Mouse (Mus musculus) neural tube, embryonic 13.5 days (tissue): ENCODE data around the gene Pfn3. TPM values are rescaled to one million over a fixed set of nuclear protein-coding genes. Genes with fewer than 3 reads are reported as not detected.

Source experiments
- ATAC-seq: fragments of 200-750 bp; cut with Nextera tagmentation; 2 replicates; pipeline ENCODE4 v1.8.0; 2017; ENCODE audit warnings: low read depth, mild to moderate bottlenecking, moderate TSS enrichment, moderate library complexity
- H3K27ac ChIP-seq: fragments of 300-500 bp; sonication (generic); replicated peaks from 2 replicates; pipeline ENCODE4 v1.5.1; 2015; ENCODE audit warnings: moderate library complexity, mild to moderate bottlenecking, inconsistent platforms
- H3K27me3 ChIP-seq: fragments of 300-500 bp; sonication (generic); 2 replicates; pipeline ENCODE4 v1.6.1; 2015; ENCODE audit warnings: mild to moderate bottlenecking, inconsistent platforms
- H3K36me3 ChIP-seq: fragments of 300-500 bp; sonication (generic); 2 replicates; pipeline ENCODE4 v1.6.1; 2015; ENCODE audit warnings: mild to moderate bottlenecking, inconsistent platforms
- H3K4me1 ChIP-seq: fragments of 300-500 bp; sonication (generic); replicated peaks from 2 replicates; pipeline ENCODE4 v1.6.1; 2015; ENCODE audit warnings: inconsistent platforms
- H3K4me2 ChIP-seq: fragments of 300-500 bp; sonication (generic); 2 replicates; pipeline ENCODE4 v1.6.1; 2015; ENCODE audit warnings: inconsistent platforms, mild to moderate bottlenecking, moderate library complexity
- H3K4me3 ChIP-seq: fragments of 300-500 bp; sonication (generic); 2 replicates; pipeline ENCODE4 v1.5.1; 2015; ENCODE audit warnings: mild to moderate bottlenecking, inconsistent platforms
- H3K9ac ChIP-seq: fragments of 300-500 bp; sonication (generic); 2 replicates; pipeline ENCODE4 v1.6.1; 2015; ENCODE audit warnings: moderate library complexity, mild to moderate bottlenecking, inconsistent platforms
- H3K9me3 ChIP-seq: fragments of 300-500 bp; sonication (generic); 2 replicates; pipeline ENCODE4 v1.6.1; 2016; ENCODE audit warnings: inconsistent platforms
- WGBS: fragments of 180-500 bp; shearing (Covaris S2); methylation state at CpG from one replicate; pipeline ENCODE4 v1.1.7; 2015; 5-methylcytosine and 5-hydroxymethylcytosine counted together
- polyA plus RNA-seq: library from polyadenylated mRNA; unstranded; fragments of >200 nt; fragmentation: Nextera tagmentation; extraction: Ambion mirVana; gene quantifications from 2 replicates; pipeline ENCODE4 v1.2.1, GENCODE M21; 2015

The Pfn3 gene
- polyA plus RNA-seq, 1 experiment from 2014 or later, result not detected

- ATAC-seq, result peak; percentile 79
- Histone ChIP-seq H3K9ac (peak overlapping the region; percentile 54), H3K4me1 (peaks cover 16% of the 10 kb centered on the region), H3K4me2 (peak overlapping the region; percentile 27), H3K9me3 (no peaks in the 10 kb centered on the region), H3K27ac (peak overlapping the region; percentile 83), H3K36me3 (no peaks in the 10 kb centered on the region), H3K27me3 (no peaks in the 10 kb centered on the region), H3K4me3 (no peak overlapping the region)
- 12% methylated on average over 11 of the region's 11 CpGs for WGBS
Measured at GRCm38 (mm10) chr13:55404853-55405782, 9.9 kb downstream of the Pfn3 start.

- Histone ChIP-seq H3K4me2 (no peak overlapping the region), H3K4me1 (peaks cover 16% of the 10 kb centered on the region), H3K36me3 (no peaks in the 10 kb centered on the region), H3K9me3 (no peaks in the 10 kb centered on the region), H3K9ac (peak overlapping the region; percentile 2; the same call in 1 of the 2 replicates), H3K4me3 (no peak overlapping the region), H3K27ac (peak overlapping the region; percentile 80), H3K27me3 (no peaks in the 10 kb centered on the region)
- whole genome bisulfite sequencing, result 63% methylated on average over 15 of the region's 15 CpGs
- peak; percentile 22; the same call in 1 of the 2 replicates for ATAC-seq
Measured at GRCm38 (mm10) chr13:55403935-55404852, 10.8 kb downstream of the Pfn3 start.

GRCm38 (mm10) chr13:55403266-55403665 is 11.8 kb downstream of the Pfn3 start:
- no peaks in the 10 kb centered on the region for H3K36me3 ChIP-seq
- no peaks in the 10 kb centered on the region for H3K9me3 ChIP-seq
- H3K4me3 ChIP-seq, result no peak overlapping the region
- peaks cover 16% of the 10 kb centered on the region for H3K4me1 ChIP-seq
- WGBS, result 48% methylated on average over 7 of the region's 7 CpGs
- H3K9ac ChIP-seq, result no peak overlapping the region
- ATAC-seq, result peak; percentile 49
- no peak overlapping the region for H3K4me2 ChIP-seq
- H3K27me3 ChIP-seq, result peaks cover 4% of the 10 kb centered on the region
- H3K27ac ChIP-seq, result peak overlapping the region; percentile 80

GRCm38 (mm10) chr13:55400039-55400346 is 15.0 kb downstream of the Pfn3 start:
- no peak for ATAC-seq
- H3K27me3 ChIP-seq, result peaks cover 10% of the 10 kb centered on the region

GRCm38 (mm10) chr13:55399300-55400038 is 15.6 kb downstream of the Pfn3 start:
- H3K9me3 ChIP-seq, result no peaks in the 10 kb centered on the region
- no peak overlapping the region for H3K4me2 ChIP-seq
- 75% methylated on average over 5 of the region's 5 CpGs for WGBS
- no peak overlapping the region for H3K9ac ChIP-seq
- peaks cover 10% of the 10 kb centered on the region for H3K27me3 ChIP-seq
- H3K27ac ChIP-seq, result no peak overlapping the region
- no peak for ATAC-seq
- H3K4me3 ChIP-seq, result no peak overlapping the region
- H3K36me3 ChIP-seq, result no peaks in the 10 kb centered on the region
- peaks cover 5% of the 10 kb centered on the region; the same call in 1 of the 2 replicates for H3K4me1 ChIP-seq

More at GRCm38 (mm10) chr13:55400039-55400346, 15.0 kb downstream of the Pfn3 start:
- Histone ChIP-seq H3K4me1 (peaks cover 6% of the 10 kb centered on the region), H3K36me3 (no peaks in the 10 kb centered on the region), H3K4me2 (no peak overlapping the region), H3K9ac (no peak overlapping the region), H3K4me3 (no peak overlapping the region), H3K27ac (no peak overlapping the region), H3K9me3 (no peaks in the 10 kb centered on the region)
- 76% methylated on average over 1 of the region's 1 CpGs for WGBS

GRCm38 (mm10) chr13:55398088-55398487 is 16.9 kb downstream of the Pfn3 start, which contains the start of gene Slc34a1:
Slc34a1 (plus strand) TSS chr13:55398187.
- Histone ChIP-seq H3K9me3 (no peaks in the 10 kb centered on the region), H3K36me3 (no peaks in the 10 kb centered on the region), H3K4me3 (no peak within 1 kb of the TSS), H3K9ac (no peak within 1 kb of the TSS), H3K27me3 (peaks cover 10% of the 10 kb centered on the region), H3K4me2 (no peak within 1 kb of the TSS), H3K27ac (no peak within 1 kb of the TSS), H3K4me1 (no peaks in the 10 kb centered on the region)
- no peak for ATAC-seq
- 81% methylated on average over 1 of the region's 1 CpGs for WGBS

- Histone ChIP-seq H3K36me3 (no peaks in the 10 kb centered on the region), H3K27me3 (peaks cover 2% of the 10 kb centered on the region; the same call in 1 of the 2 replicates), H3K4me1 (no peaks in the 10 kb centered on the region), H3K9me3 (no peaks in the 10 kb centered on the region), H3K9ac (no peak overlapping the region), H3K4me3 (no peak overlapping the region), H3K4me2 (no peak overlapping the region), H3K27ac (no peak overlapping the region)
- WGBS, result 71% methylated on average over 4 of the region's 4 CpGs
- ATAC-seq, result no peak
Measured at GRCm38 (mm10) chr13:55392933-55393332, 22.1 kb downstream of the Pfn3 start.

GRCm38 (mm10) chr13:55391626-55392029 is 23.4 kb downstream of the Pfn3 start:
- 70% methylated on average over 1 of the region's 1 CpGs for WGBS
- H3K9ac ChIP-seq, result no peak overlapping the region
- no peak overlapping the region for H3K4me2 ChIP-seq
- H3K4me3 ChIP-seq, result no peak overlapping the region
- H3K9me3 ChIP-seq, result no peaks in the 10 kb centered on the region
- H3K27me3 ChIP-seq, result no peaks in the 10 kb centered on the region
- H3K36me3 ChIP-seq, result no peaks in the 10 kb centered on the region
- no peak for ATAC-seq
- H3K27ac ChIP-seq, result no peak overlapping the region
- no peaks in the 10 kb centered on the region for H3K4me1 ChIP-seq

- H3K9ac ChIP-seq, result no peak overlapping the region
- 87% methylated on average over 3 of the region's 3 CpGs for WGBS
- no peak overlapping the region for H3K27ac ChIP-seq
- H3K36me3 ChIP-seq, result no peaks in the 10 kb centered on the region
- no peaks in the 10 kb centered on the region for H3K9me3 ChIP-seq
- no peak for ATAC-seq
- H3K4me1 ChIP-seq, result no peaks in the 10 kb centered on the region
- H3K4me2 ChIP-seq, result no peak overlapping the region
- no peaks in the 10 kb centered on the region for H3K27me3 ChIP-seq
- no peak overlapping the region for H3K4me3 ChIP-seq
Measured at GRCm38 (mm10) chr13:55390644-55391043, 24.4 kb downstream of the Pfn3 start.

GRCm38 (mm10) chr13:55381790-55382189 is 33.2 kb downstream of the Pfn3 start:
- Histone ChIP-seq H3K27ac (no peak overlapping the region), H3K9me3 (no peaks in the 10 kb centered on the region), H3K36me3 (no peaks in the 10 kb centered on the region), H3K27me3 (peaks cover 73% of the 10 kb centered on the region), H3K4me2 (no peak overlapping the region), H3K4me3 (no peak overlapping the region), H3K9ac (no peak overlapping the region), H3K4me1 (no peaks in the 10 kb centered on the region)
- 84% methylated on average over 4 of the region's 4 CpGs for WGBS
- no peak for ATAC-seq

GRCm38 (mm10) chr13:55378907-55379580 is 36.0 kb downstream of the Pfn3 start:
- Histone ChIP-seq H3K4me1 (no peaks in the 10 kb centered on the region), H3K9ac (no peak overlapping the region), H3K27me3 (peaks cover 86% of the 10 kb centered on the region), H3K9me3 (no peaks in the 10 kb centered on the region), H3K27ac (no peak overlapping the region), H3K4me3 (no peak overlapping the region), H3K36me3 (no peaks in the 10 kb centered on the region), H3K4me2 (no peak overlapping the region)
- ATAC-seq, result no peak
- WGBS, result 7% methylated on average over 32 of the region's 32 CpGs
